Mouse (Mus musculus) embryo, embryonic 11 days (tissue): ENCODE data around the gene Akt2.

ENCODE experiments used
- DNase-seq: peaks from one replicate; pipeline ENCODE4 v3.0.0-alpha.2; 2015

Akt2 gene

GRCm38 (mm10) chr7:27591266-27592216 is at the start of gene Akt2:
Gene Akt2 (plus strand): TSS chr7:27591552.
- peak; percentile 96 for DNase-seq

GRCm38 (mm10) chr7:27541922-27542321 is 49.4 kb upstream of the Akt2 start:
- no peak for DNase-seq

GRCm38 (mm10) chr7:27542392-27543033 is 48.8 kb upstream of the Akt2 start:
- DNase-seq, result peak; percentile 93

GRCm38 (mm10) chr7:27543065-27543464 is 48.3 kb upstream of the Akt2 start:
- no peak for DNase-seq

GRCm38 (mm10) chr7:27543851-27544250 is 47.5 kb upstream of the Akt2 start:
- DNase-seq, result no peak

GRCm38 (mm10) chr7:27544675-27545370 is 46.5 kb upstream of the Akt2 start:
- no peak for DNase-seq

- no peak for DNase-seq
These were observed 41.8 kb upstream of the Akt2 start for GRCm38 (mm10) chr7:27549597-27549996.

GRCm38 (mm10) chr7:27552070-27552469 is 39.3 kb upstream of the Akt2 start:
- no peak for DNase-seq

GRCm38 (mm10) chr7:27552931-27553513 is 38.3 kb upstream of the Akt2 start, which contains the start of the genes Pld3 and 2310022A10Rik:
Gene Pld3 (minus strand): TSS chr7:27553218.
Gene 2310022A10Rik (plus strand): TSS chr7:27553233.
- DNase-seq, result peak; percentile 95

GRCm38 (mm10) chr7:27560291-27560887 is 31.0 kb upstream of the Akt2 start:
- DNase-seq, result no peak

- DNase-seq, result no peak
These were observed 30.4 kb upstream of the Akt2 start for GRCm38 (mm10) chr7:27560978-27561377.

GRCm38 (mm10) chr7:27569580-27570224 is 21.6 kb upstream of the Akt2 start:
- no peak for DNase-seq

- no peak for DNase-seq
These were observed 19.2 kb upstream of the Akt2 start for GRCm38 (mm10) chr7:27572133-27572532.

- no peak for DNase-seq
These were observed 17.1 kb upstream of the Akt2 start for GRCm38 (mm10) chr7:27574124-27574880.

- DNase-seq, result peak; percentile 34
These were observed 14.4 kb upstream of the Akt2 start for GRCm38 (mm10) chr7:27576914-27577313.

GRCm38 (mm10) chr7:27577589-27577988 is 13.8 kb upstream of the Akt2 start:
- no peak for DNase-seq

GRCm38 (mm10) chr7:27578465-27578864 is 12.9 kb upstream of the Akt2 start:
- DNase-seq, result no peak

- DNase-seq, result no peak
These were observed 10.8 kb upstream of the Akt2 start for GRCm38 (mm10) chr7:27580380-27581174.

- no peak for DNase-seq
These were observed 4.5 kb upstream of the Akt2 start for GRCm38 (mm10) chr7:27586861-27587260.

- no peak for DNase-seq
These were observed 3.6 kb upstream of the Akt2 start for GRCm38 (mm10) chr7:27587741-27588140.
